Mouse (Mus musculus) bone marrow macrophage, adult 2 months (primary cell): ENCODE data around the gene Siae. TPM values are rescaled to one million over a fixed set of nuclear protein-coding genes. Genes with fewer than 3 reads are reported as not detected.
A peak's percentile ranks its signal among the peaks of the same experiment; 100 is the strongest.

Experiments used
- H3K27ac ChIP-seq: 2 replicates; pipeline ENCODE4 v1.5.1; 2012; ENCODE audit warnings: low read depth, low read length; ENCODE audit not compliant: insufficient read depth
- H3K4me1 ChIP-seq: 2 replicates; pipeline ENCODE4 v1.6.1; 2012; ENCODE audit warnings: low read length; ENCODE audit not compliant: control insufficient read depth, insufficient read depth
- H3K4me3 ChIP-seq: 2 replicates; pipeline ENCODE4 v1.5.1; 2012; ENCODE audit warnings: mild to moderate bottlenecking, low read length, moderate library complexity; ENCODE audit not compliant: insufficient read depth
- CTCF ChIP-seq: IDR thresholded peaks from 2 replicates; pipeline ENCODE4 v1.5.1; 2012; ENCODE audit warnings: low read depth, mild to moderate bottlenecking, low read length, moderate library complexity
- POLR2A ChIP-seq: IDR thresholded peaks from 2 replicates; pipeline ENCODE4 v1.6.1; 2012; ENCODE audit warnings: mild to moderate bottlenecking, low read depth, low read length, borderline replicate concordance
- polyA plus RNA-seq: library from polyadenylated mRNA; stranded (reverse); fragments of >200 nt; gene quantifications from 2 replicates; pipeline ENCODE4 v1.2.4, GENCODE M21; 2012; ENCODE audit not compliant: missing spikeins, insufficient read depth, insufficient read length

The Siae gene
- polyA plus RNA-seq, 1 experiment = 31.5 TPM

DNA sequence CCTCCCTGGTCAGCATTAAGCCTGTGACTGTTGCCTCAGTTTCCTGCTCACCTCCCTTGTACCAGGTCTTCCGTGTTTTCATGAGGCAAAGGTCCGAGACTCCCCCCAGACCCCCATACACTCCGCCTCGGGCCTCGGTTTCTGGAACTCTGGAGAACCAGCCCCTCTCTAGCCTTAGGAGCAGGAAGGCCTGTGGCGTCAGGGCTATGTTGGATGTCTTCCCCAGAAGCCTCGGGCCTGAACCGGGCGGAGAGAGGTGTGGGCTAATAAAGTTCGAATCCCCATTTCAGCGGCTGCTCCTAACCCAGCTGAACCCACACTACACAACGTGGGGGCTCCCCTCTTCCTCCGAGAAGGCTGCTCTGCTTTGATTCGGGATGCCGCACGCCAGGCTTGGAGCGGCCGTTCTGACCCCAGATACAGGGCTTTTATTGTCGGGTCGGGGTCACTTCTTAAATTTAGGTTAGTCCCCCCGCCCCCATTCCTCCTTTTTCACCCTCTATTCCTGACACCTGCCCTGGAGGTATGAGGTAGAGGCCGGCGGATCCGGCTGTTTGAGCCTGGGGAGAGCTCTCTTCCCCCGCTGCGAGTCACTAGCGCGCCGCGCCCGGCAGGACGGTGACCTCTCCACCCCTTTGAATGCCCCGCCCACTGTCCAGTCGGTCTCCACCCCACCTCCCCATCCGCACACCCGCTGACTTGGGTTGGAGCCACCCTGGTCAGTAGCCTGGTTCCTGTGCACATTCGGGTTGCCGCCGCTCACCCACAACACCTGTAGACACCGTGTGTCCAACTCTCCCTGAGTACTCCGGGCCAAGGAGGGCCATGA, 27.9 kb upstream of the Siae start, which contains the start of gene Esam:
Esam (plus strand) TSS at position 683 of the 829 bp plus-strand sequence.
- TF ChIP-seq CTCF (no peak), POLR2A (no peak)
- Histone ChIP-seq H3K27ac (no peak within 1 kb of the TSS), H3K4me3 (peak within 1 kb of the TSS; percentile 4; the same call in 1 of the 2 replicates), H3K4me1 (peaks cover 7% of the 10 kb centered on the region)

DNA sequence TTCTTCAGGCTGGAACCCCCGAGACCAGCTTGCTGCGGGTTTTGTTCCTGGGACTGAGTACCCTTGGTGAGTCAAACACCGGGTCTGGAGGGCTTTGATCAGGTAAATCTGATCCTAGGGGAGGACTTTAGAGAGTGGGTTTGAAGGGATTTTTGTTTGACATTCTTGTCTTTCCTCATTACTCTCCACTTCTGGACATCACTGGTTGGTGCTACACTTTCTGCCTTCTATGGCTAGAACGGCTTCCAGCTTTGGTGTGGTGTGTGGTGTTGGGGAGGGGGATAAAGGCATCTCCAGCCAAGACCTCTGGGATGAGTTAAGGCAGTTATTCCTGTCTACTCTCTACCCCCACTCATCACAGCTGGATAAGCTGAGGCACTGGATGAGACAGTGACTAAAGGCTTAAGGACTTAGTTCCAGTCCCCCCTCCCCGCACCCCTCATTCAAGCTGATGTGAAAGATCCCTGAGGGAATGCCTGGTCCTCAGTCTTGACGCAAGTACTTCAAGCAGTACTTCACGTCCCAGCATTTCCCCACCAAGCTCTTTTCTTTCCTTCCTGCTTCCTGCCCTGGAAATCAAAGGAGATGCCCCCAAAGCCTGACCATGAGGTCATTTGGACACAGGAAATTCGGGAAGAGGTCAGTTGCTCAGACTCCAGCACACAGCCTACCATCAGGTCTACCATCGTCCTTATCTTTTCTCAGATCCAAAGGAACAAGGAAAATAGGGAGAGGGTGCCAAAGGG, 27.1 kb upstream of the Siae start:
- peaks cover 7% of the 10 kb centered on the region for H3K4me1 ChIP-seq
- H3K4me3 ChIP-seq = no peak overlapping the region
- no peak for TF ChIP-seq POLR2A
- no peak for TF ChIP-seq CTCF
- H3K27ac ChIP-seq = no peak overlapping the region

DNA sequence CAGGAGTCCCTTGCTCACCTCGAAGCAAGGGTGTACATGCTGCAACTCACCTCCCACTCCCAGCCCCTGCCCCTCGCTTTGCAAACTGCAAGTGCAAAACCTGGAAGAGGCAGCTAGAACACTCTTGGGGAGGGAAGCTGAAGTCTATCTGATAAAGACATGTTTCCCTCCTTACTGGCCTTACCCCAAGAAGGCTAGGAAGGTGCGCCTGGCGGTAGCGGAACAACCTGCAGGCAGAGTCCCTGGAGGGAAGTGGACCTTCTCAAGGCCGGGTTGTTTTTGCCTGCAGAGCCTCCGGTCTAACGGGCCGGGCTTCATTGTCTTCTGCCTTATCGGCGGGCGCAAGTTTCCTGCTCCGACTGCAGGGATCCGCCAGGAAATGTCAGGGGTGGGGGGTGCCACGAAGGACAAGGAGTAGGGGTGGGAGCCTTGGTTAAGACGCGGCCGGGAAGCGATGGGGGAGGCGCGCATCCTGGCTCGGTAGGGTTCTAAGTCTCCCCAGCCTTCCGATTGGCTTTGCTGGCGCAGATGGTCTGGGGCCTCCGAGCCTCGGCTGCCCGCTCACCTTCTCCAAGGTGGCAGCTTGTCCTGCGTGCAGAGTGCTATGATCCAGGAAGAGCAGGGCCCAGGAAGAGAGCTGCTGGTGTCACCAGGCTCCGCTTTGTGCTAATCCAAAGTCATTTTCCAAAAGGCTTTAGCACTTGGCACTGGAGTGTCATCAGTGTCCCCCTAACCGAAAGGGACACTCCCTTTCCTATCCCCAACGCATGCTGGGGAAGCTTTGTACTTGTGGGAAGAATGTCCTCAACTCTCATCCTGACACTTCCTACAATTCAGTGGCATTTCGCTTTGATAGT, 25.2 kb upstream of the Siae start:
- no peak for TF ChIP-seq CTCF
- no peak for TF ChIP-seq POLR2A
- Histone ChIP-seq H3K4me3 (peak overlapping the region; percentile 43), H3K27ac (no peak overlapping the region), H3K4me1 (peaks cover 7% of the 10 kb centered on the region)

DNA sequence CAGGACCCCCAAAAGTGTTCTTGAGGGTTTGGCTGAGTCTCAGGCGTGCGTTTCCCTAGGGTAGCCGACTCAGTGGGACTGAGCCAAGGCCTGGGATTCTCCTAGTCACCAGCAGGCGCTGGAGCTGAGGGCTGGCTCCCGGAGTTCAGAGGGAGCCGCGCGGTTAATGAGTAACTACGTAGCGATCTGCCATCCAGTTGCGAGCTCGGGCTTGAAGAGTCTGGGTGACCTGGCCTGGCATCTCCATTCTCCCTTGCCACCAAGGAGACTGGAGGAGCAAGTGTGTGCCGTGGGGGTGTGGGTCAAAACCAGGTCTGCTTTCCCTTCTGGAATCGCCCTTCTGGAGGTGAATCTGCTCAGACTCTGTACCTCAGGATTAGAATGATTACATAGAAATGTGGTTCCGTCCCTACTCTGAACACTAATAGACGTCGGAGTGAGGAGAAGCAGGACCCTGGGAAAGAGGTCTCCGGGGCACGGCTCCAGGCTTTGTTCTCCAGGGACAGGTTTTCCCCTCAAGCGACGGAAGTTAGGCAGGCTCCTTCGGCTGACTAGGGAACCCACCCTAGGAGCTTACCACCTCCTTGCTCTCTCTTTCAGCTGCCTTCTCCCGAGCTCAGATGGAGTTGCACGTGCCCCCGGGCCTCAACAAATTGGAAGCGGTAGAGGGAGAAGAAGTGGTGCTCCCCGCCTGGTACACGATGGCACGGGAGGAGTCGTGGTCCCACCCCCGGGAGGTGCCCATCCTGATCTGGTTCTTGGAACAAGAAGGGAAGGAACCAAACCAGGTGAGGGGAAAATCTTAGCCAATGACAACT, 24.4 kb upstream of the Siae start:
- no peak overlapping the region for H3K27ac ChIP-seq
- H3K4me3 ChIP-seq = peak overlapping the region; percentile 43
- TF ChIP-seq CTCF = no peak
- no peak for TF ChIP-seq POLR2A
- peaks cover 7% of the 10 kb centered on the region for H3K4me1 ChIP-seq

DNA sequence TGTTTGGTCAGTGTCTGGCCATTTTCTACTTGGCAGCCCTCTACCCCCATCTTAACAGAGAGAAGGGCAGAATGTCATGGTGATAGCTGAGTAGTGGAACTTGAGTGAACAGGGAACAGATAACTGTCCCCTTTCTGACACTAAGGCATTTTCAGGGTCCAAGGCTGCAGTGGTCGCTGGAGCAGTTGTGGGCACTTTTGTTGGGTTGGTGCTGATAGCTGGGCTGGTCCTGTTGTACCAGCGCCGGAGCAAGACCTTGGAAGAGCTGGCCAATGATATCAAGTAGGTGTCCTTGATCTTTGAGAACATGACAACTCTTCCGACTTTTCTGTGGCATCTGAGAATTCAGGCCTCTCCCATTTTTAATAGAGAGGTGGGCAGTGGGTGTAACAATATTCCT, 18.6 kb upstream of the Siae start:
- TF ChIP-seq CTCF = no peak
- TF ChIP-seq POLR2A = no peak
- peaks cover 11% of the 10 kb centered on the region for H3K4me1 ChIP-seq
- H3K4me3 ChIP-seq = no peak overlapping the region
- H3K27ac ChIP-seq = no peak overlapping the region

- Histone ChIP-seq H3K4me3 (no peak overlapping the region), H3K4me1 (peaks cover 11% of the 10 kb centered on the region)
- TF ChIP-seq CTCF = no peak
- TF ChIP-seq POLR2A = no peak
Observed at GRCm38 (mm10) chr9:37537658-37538250, 17.7 kb upstream of the Siae start.

GRCm38 (mm10) chr9:37539170-37540025, 16.1 kb upstream of the Siae start, which contains the start of gene Vsig2:
Gene Vsig2, plus strand, starts transcription at chr9:37539255.
- H3K4me3 ChIP-seq = no peak within 1 kb of the TSS
- peaks cover 11% of the 10 kb centered on the region for H3K4me1 ChIP-seq
- no peak within 1 kb of the TSS for H3K27ac ChIP-seq
- TF ChIP-seq POLR2A (no peak), CTCF (no peak)

More at GRCm38 (mm10) chr9:37537658-37538250, 17.7 kb upstream of the Siae start:
- H3K27ac ChIP-seq = no peak overlapping the region

DNA sequence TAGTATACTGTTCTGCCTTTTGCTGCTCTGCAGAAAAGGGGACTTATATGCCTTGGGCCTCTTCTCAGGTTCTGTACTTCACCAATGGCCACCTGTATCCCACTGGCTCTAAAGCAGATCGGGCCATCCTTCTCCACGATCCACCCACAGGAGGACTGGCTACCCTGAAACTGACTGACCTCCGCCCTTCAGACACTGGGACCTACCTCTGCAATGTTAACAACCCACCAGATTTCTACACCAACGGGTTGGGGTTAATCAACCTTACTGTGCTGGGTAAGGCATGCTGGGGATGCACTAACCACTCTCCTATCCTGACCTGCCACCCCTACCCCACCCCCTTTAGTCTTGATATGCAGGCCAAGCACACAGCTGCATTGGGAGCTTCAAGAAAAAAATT, 15.3 kb upstream of the Siae start:
- TF ChIP-seq POLR2A = no peak
- TF ChIP-seq CTCF = no peak; the same call in 1 of the 2 replicates
- Histone ChIP-seq H3K27ac (no peak overlapping the region), H3K4me3 (no peak overlapping the region), H3K4me1 (peaks cover 11% of the 10 kb centered on the region)
